Mouse (Mus musculus): ENCODE data around the gene Ube2g2. TPM values are rescaled to one million over a fixed set of nuclear protein-coding genes. Genes with fewer than 3 reads are reported as not detected.
"Not testable (repeated sequence)": the region's sequence is repeated elsewhere in the genome, so short reads cannot be mapped to it uniquely, and the experiment has no call there.

Gene Ube2g2
- total and polyA plus RNA-seq, 3 experiments: 53.5 to 80.9 (median 74.6) TPM

DNA sequence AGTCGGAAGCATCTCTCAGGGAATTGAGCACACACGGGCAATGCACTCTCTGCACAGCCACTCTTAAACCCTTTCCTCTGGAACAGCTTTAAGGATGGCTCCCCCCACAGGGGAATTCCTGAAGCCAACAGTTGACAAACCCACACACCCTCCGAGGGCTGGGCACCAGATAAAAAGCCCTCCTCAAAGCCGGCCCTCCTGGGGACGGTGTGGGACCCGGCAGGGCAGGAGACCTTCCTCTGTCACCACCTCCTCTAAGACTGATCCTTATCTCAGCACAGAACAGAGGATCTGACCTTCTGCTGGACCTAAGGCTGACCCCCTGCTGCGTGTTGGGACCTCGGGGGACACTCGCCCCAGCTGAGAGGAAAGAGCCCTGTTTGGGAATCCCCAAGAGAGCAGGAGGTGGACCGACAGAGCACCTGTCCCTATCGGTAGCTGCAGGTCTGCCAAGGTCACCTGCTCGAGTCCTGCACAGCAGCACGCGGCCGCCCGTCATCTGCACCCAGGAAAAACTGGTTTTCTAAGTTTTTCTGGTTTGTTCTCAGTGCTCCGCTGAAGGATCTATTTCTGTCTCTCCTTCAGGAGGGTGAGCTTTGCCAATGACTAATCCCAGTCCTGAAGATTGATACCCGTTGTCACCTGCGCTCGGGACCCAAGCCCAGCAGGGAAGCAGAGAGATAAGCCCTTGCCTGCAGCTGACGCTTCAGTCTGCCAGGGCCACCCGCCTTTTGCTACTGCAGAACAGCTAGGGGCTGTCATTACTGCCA lies 64.0 kb downstream of the Ube2g2 start, which contains the start of gene Tspear:
Gene Tspear (plus strand): TSS at position 675 of the 770 bp plus-strand sequence.
- no peak for TF ChIP-seq CTCF (IDR thresholded peaks at IDR 0.05)
- no peak for TF ChIP-seq EP300 (IDR thresholded peaks at IDR 0.05; ENCODE audit: insufficient read depth, low read depth, low read length)
- no peak for TF ChIP-seq POLR2A (IDR thresholded peaks at IDR 0.05; ENCODE audit: insufficient read depth, low read depth, low read length)
- intact Hi-C loops (cut with DNase I): no loop called here
- Histone ChIP-seq H3K9ac (ENCODE audit: low read depth, low read length) (no peak within 1 kb of the TSS), H3K27ac (no peak within 1 kb of the TSS), H3K4me1 (ENCODE audit: control insufficient read depth, insufficient read depth, low read length) (no peaks in the 10 kb centered on the region), H3K36me3 (ENCODE audit: control insufficient read depth, insufficient read depth, low read length) (no peaks in the 10 kb centered on the region), H3K79me2 (replicated peaks; ENCODE audit: control insufficient read depth, insufficient read depth, low read length) (no peaks in the 10 kb centered on the region), H3K4me3 (no peak within 1 kb of the TSS), H3K27me3 (ENCODE audit: control insufficient read depth, insufficient read depth, low read length) (no peaks in the 10 kb centered on the region; the same call in none of the 2 replicates)
- 4% methylated on average over 22 of the region's 22 CpGs for WGBS
- DNase-seq: peak in 1 of 2 experiments; percentile 27

DNA sequence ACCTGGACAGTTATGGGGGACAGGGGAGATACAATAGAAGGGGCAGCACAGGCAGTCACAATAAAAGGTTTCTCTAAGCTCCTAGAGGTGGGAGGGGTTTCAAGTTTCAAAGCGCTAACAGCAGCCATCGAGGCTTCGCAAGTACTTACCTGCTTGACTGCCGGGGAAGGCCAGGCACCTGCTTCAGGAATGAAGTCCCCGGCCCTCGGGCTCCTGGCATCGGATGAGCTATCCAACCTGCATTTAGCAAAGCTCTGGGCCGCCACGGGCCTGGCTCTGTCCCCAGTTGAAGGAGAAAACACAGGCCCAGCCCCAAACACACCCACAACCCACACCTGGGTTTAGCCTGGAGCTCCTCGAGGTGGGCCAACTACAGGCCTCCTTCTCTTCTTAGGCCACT lies 64.9 kb downstream of the Ube2g2 start:
- Histone ChIP-seq H3K79me2 (replicated peaks; ENCODE audit: control insufficient read depth, insufficient read depth, low read length) (no peaks in the 10 kb centered on the region), H3K27me3 (ENCODE audit: control insufficient read depth, insufficient read depth, low read length) (no peaks in the 10 kb centered on the region; the same call in none of the 2 replicates), H3K9ac (ENCODE audit: low read depth, low read length) (no peak overlapping the region), H3K36me3 (ENCODE audit: control insufficient read depth, insufficient read depth, low read length) (no peaks in the 10 kb centered on the region), H3K4me3 (no peak overlapping the region), H3K4me1 (ENCODE audit: control insufficient read depth, insufficient read depth, low read length) (no peaks in the 10 kb centered on the region), H3K27ac (no peak overlapping the region)
- no peak for DNase-seq
- no peak for TF ChIP-seq EP300 (IDR thresholded peaks at IDR 0.05; ENCODE audit: insufficient read depth, low read depth, low read length)
- no peak for TF ChIP-seq POLR2A (IDR thresholded peaks at IDR 0.05; ENCODE audit: insufficient read depth, low read depth, low read length)
- no peak for TF ChIP-seq CTCF (IDR thresholded peaks at IDR 0.05)
- 35% methylated on average over 10 of the region's 10 CpGs for WGBS
- intact Hi-C loops (cut with DNase I): no loop called here

DNA sequence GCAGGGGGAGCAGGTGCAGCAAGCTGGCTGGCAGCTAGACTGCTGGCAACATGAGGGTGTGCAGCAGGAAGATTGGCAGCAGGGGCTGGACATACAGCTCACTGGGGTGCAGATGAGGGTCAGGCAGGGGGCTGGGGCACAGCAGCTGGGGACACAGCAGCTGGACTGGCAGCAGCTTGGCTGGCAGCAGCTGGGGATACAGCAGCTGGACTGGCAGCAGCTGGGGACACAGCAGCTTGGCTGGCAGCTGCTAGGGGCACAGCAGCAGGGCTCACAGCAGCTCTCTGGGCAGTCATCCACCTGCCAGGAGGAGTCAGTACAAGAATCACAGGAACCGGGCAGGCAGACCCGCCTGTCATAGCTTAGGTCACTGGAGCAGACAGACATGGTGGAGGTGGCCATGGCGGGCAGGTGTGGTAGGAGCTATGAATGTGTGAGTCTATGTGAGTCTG lies 68.3 kb downstream of the Ube2g2 start, which contains the start of gene Gm19402:
Gene Gm19402 (minus strand): TSS at position 402 of the 452 bp plus-strand sequence.
- intact Hi-C loops (cut with DNase I); DNase-seq; H3K36me3 ChIP-seq (ENCODE audit: control insufficient read depth, insufficient read depth, low read length); H3K4me1 ChIP-seq (ENCODE audit: control insufficient read depth, insufficient read depth, low read length); H3K9ac ChIP-seq (ENCODE audit: low read depth, low read length); H3K4me3 ChIP-seq; H3K79me2 ChIP-seq (replicated peaks; ENCODE audit: control insufficient read depth, insufficient read depth, low read length); H3K27ac ChIP-seq; H3K27me3 ChIP-seq (ENCODE audit: control insufficient read depth, insufficient read depth, low read length): not testable (repeated sequence)
- WGBS: 70% methylated on average over 3 of the region's 3 CpGs

Small RNAs within 50 kb of the gene (microRNA-seq; reads per million reads assigned to microRNA genes)
- 11.8 to 20.9 reads per million in 2 experiments for gene Mir1930

Other genes with a start within 250 kb of the Ube2g2 start
- gene Adarb1, start 204.0 kb upstream of the Ube2g2 start, total RNA-seq (2021): 10 to 100 TPM; 17.1 to 17.2 TPM
- gene Adarb1, start 204.0 kb upstream of the Ube2g2 start, polyA plus RNA-seq (2012; rRNA removed): 11.4 and 17.2 TPM in 2 replicates
- gene Fam207a, start 106.5 kb upstream of the Ube2g2 start, total RNA-seq (2021): 10 to 100 TPM in 1 of 2 experiments, 1 to 10 TPM in 1; 8.2 to 10.3 TPM
- 10.4 and 11.1 TPM in 2 replicates for gene Fam207a, start 106.5 kb upstream of the Ube2g2 start, polyA plus RNA-seq (2012; rRNA removed)
- 10 to 100 TPM in 1 of 2 experiments, 1 to 10 TPM in 1; 7.1 to 11.2 TPM for gene Itgb2, start 92.0 kb upstream of the Ube2g2 start, total RNA-seq (2021)
- 6.0 and 11.6 TPM in 2 replicates for gene Itgb2, start 92.0 kb upstream of the Ube2g2 start, polyA plus RNA-seq (2012; rRNA removed)
- 100 to 1,000 TPM; 131 to 132 TPM for gene Pttg1ip, start 40.6 kb upstream of the Ube2g2 start, total RNA-seq (2021)
- 119 and 168 TPM in 2 replicates for gene Pttg1ip, start 40.6 kb upstream of the Ube2g2 start, polyA plus RNA-seq (2012; rRNA removed)
- gene Sumo3, start 16.2 kb upstream of the Ube2g2 start, total RNA-seq (2021): 10 to 100 TPM; 66.4 to 67.8 TPM
- gene Sumo3, start 16.2 kb upstream of the Ube2g2 start, polyA plus RNA-seq (2012; rRNA removed): 122 and 167 TPM in 2 replicates
- 10 to 100 TPM; 15.5 to 15.8 TPM for gene Gm49325, start 16.1 kb upstream of the Ube2g2 start, total RNA-seq (2021)
- gene Gm49325, start 16.1 kb upstream of the Ube2g2 start, polyA plus RNA-seq (2012; rRNA removed): not detected in 2 replicates
- gene Tspear, start 64.3 kb downstream of the Ube2g2 start, total RNA-seq (2021): not detected
- not detected in 2 replicates for gene Tspear, start 64.3 kb downstream of the Ube2g2 start, polyA plus RNA-seq (2012; rRNA removed)
- gene Gm19402, start 68.5 kb downstream of the Ube2g2 start, total RNA-seq (2021): not detected
- gene Gm19402, start 68.5 kb downstream of the Ube2g2 start, polyA plus RNA-seq (2012; rRNA removed): not detected in 2 replicates
- gene Gm9508, start 75.0 kb downstream of the Ube2g2 start, total RNA-seq (2021): not detected
- gene Gm9508, start 75.0 kb downstream of the Ube2g2 start, polyA plus RNA-seq (2012; rRNA removed): not detected in 2 replicates
- not detected for gene Gm10272, start 84.4 kb downstream of the Ube2g2 start, total RNA-seq (2021)
- gene Gm10272, start 84.4 kb downstream of the Ube2g2 start, polyA plus RNA-seq (2012; rRNA removed): not detected in 2 replicates
- gene Gm10024, start 89.2 kb downstream of the Ube2g2 start, total RNA-seq (2021): not detected
- not detected in 2 replicates for gene Gm10024, start 89.2 kb downstream of the Ube2g2 start, polyA plus RNA-seq (2012; rRNA removed)
- not detected for gene Gm10142, start 93.5 kb downstream of the Ube2g2 start, total RNA-seq (2021)
- gene Gm10142, start 93.5 kb downstream of the Ube2g2 start, polyA plus RNA-seq (2012; rRNA removed): not detected in 2 replicates
- not detected for gene Krtap12-1, start 98.3 kb downstream of the Ube2g2 start, total RNA-seq (2021)
- gene Krtap12-1, start 98.3 kb downstream of the Ube2g2 start, polyA plus RNA-seq (2012; rRNA removed): not detected in 2 replicates
- not detected for gene Gm10100, start 104.2 kb downstream of the Ube2g2 start, total RNA-seq (2021)
- gene Gm10100, start 104.2 kb downstream of the Ube2g2 start, polyA plus RNA-seq (2012; rRNA removed): not detected in 2 replicates
- gene Gm18596, start 120.4 kb downstream of the Ube2g2 start, total RNA-seq (2021): not detected
- gene Gm18596, start 120.4 kb downstream of the Ube2g2 start, polyA plus RNA-seq (2012; rRNA removed): not detected in 2 replicates
- not detected for gene Gm9736, start 129.1 kb downstream of the Ube2g2 start, total RNA-seq (2021)
- gene Gm9736, start 129.1 kb downstream of the Ube2g2 start, polyA plus RNA-seq (2012; rRNA removed): not detected in 2 replicates
- gene Gm3233, start 137.4 kb downstream of the Ube2g2 start, total RNA-seq (2021): not detected
- not detected in 2 replicates for gene Gm3233, start 137.4 kb downstream of the Ube2g2 start, polyA plus RNA-seq (2012; rRNA removed)
- gene Gm3238, start 149.1 kb downstream of the Ube2g2 start, total RNA-seq (2021): not detected
- gene Gm3238, start 149.1 kb downstream of the Ube2g2 start, polyA plus RNA-seq (2012; rRNA removed): not detected in 2 replicates
- not detected for gene Gm7138, start 154.7 kb downstream of the Ube2g2 start, total RNA-seq (2021)
- not detected in 2 replicates for gene Gm7138, start 154.7 kb downstream of the Ube2g2 start, polyA plus RNA-seq (2012; rRNA removed)
- not detected for gene Gm3250, start 160.3 kb downstream of the Ube2g2 start, total RNA-seq (2021)
- not detected in 2 replicates for gene Gm3250, start 160.3 kb downstream of the Ube2g2 start, polyA plus RNA-seq (2012; rRNA removed)
- gene Gm7137, start 165.9 kb downstream of the Ube2g2 start, total RNA-seq (2021): not detected
- not detected in 2 replicates for gene Gm7137, start 165.9 kb downstream of the Ube2g2 start, polyA plus RNA-seq (2012; rRNA removed)
- gene Gm9639, start 172.8 kb downstream of the Ube2g2 start, total RNA-seq (2021): not detected
- not detected in 2 replicates for gene Gm9639, start 172.8 kb downstream of the Ube2g2 start, polyA plus RNA-seq (2012; rRNA removed)
- gene Gm19668, start 176.9 kb downstream of the Ube2g2 start, total RNA-seq (2021): not detected
- not detected in 2 replicates for gene Gm19668, start 176.9 kb downstream of the Ube2g2 start, polyA plus RNA-seq (2012; rRNA removed)
- gene Gm9507, start 189.6 kb downstream of the Ube2g2 start, total RNA-seq (2021): not detected
- gene Gm9507, start 189.6 kb downstream of the Ube2g2 start, polyA plus RNA-seq (2012; rRNA removed): not detected in 2 replicates
- gene Gm2696, start 192.4 kb downstream of the Ube2g2 start, total RNA-seq (2021): not detected
- gene Gm2696, start 192.4 kb downstream of the Ube2g2 start, polyA plus RNA-seq (2012; rRNA removed): not detected in 2 replicates
- gene Krtap10-4, start 204.8 kb downstream of the Ube2g2 start, total RNA-seq (2021): not detected
- gene Krtap10-4, start 204.8 kb downstream of the Ube2g2 start, polyA plus RNA-seq (2012; rRNA removed): not detected in 2 replicates
- gene Krtap10-10, start 213.7 kb downstream of the Ube2g2 start, total RNA-seq (2021): not detected
- gene Krtap10-10, start 213.7 kb downstream of the Ube2g2 start, polyA plus RNA-seq (2012; rRNA removed): not detected in 2 replicates
- not detected for gene Gm36176, start 224.5 kb downstream of the Ube2g2 start, total RNA-seq (2021)
- not detected in 2 replicates for gene Gm36176, start 224.5 kb downstream of the Ube2g2 start, polyA plus RNA-seq (2012; rRNA removed)
- not detected for gene Gm10318, start 230.6 kb downstream of the Ube2g2 start, total RNA-seq (2021)
- gene Gm10318, start 230.6 kb downstream of the Ube2g2 start, polyA plus RNA-seq (2012; rRNA removed): not detected in 2 replicates
- gene Gm3285, start 239.7 kb downstream of the Ube2g2 start, total RNA-seq (2021): not detected
- not detected in 2 replicates for gene Gm3285, start 239.7 kb downstream of the Ube2g2 start, polyA plus RNA-seq (2012; rRNA removed)